Mouse (Mus musculus) kidney, postnatal 4 days (tissue): ENCODE measurements around the gene Glra2.
"Not testable (repeated sequence)": the region's sequence is repeated elsewhere in the genome, so short reads cannot be mapped to it uniquely, and the experiment has no call there.

ENCODE experiments used
- DNase-seq, 2 experiments: peaks; one replicate each; pipeline ENCODE4 v3.0.0; 2021; ENCODE audit warnings: mixed read lengths in 2 of 2

Gene Glra2

DNA sequence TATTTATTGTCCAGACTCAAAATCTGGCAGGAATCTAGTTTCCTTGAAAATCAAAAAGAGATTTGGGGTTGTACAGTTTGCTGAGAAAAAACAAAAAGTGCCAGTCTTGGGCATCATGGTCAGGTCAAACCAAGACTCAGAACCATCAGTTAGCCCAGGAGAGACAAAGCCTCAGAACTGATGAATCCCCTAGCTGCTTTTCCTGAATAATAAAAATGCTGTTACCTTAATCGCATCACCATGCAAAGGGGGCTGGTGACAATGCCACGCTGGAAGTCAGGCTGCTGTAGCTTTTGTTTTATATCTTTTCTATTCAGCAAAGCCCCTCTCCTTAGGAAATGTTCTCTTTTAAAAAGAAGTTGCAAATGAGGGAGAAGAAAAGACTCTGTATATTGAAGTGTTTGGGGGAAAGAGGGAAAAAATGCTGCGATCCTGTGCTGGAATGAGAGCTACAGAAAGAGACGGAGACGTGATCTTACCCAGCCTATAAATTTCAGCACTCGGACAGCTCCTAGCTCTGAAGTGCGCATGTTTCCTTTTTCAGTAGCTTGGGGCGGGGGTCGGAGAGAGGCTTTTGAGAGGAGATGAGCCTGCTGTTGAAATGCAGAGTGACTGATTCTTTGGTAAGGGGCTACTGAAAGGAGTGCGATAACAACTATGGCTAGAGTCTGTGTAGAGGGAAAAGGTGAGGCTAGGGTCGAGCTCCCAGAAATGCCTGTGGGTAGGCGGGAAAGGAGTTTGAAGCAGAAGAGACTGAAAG is at the start of gene Glra2:
Glra2 (minus strand) TSS at position 455 of the 760 bp plus-strand sequence.
- DNase-seq: peak; percentile 47 to 52

GRCm38 (mm10) chrX:165362798-165363197 is 35.6 kb upstream of the Glra2 start:
- peak; percentile 41 to 64 for DNase-seq

GRCm38 (mm10) chrX:165344611-165345010 is 17.4 kb upstream of the Glra2 start:
- DNase-seq: no peak

GRCm38 (mm10) chrX:165327699-165328333 is 623 bp upstream of the Glra2 start:
- peak; percentile 24 to 25 for DNase-seq

GRCm38 (mm10) chrX:165193550-165193949 is 133.6 kb downstream of the Glra2 start:
- no peak for DNase-seq

- no peak for DNase-seq
Measured at GRCm38 (mm10) chrX:165191170-165191569, 136.0 kb downstream of the Glra2 start.

GRCm38 (mm10) chrX:165182948-165183347 is 144.2 kb downstream of the Glra2 start:
- not testable (repeated sequence) for DNase-seq

- no peak for DNase-seq
Measured at GRCm38 (mm10) chrX:165156549-165156948, 170.6 kb downstream of the Glra2 start.

- no peak for DNase-seq
Measured at GRCm38 (mm10) chrX:165104171-165104570, 223.0 kb downstream of the Glra2 start.
